Mouse (Mus musculus): ENCODE data around the gene Upf1. TPM values are rescaled to one million over a fixed set of nuclear protein-coding genes. Genes with fewer than 3 reads are reported as not detected.

Gene Upf1
- polyA plus RNA-seq (2015; fragmentation: Nextera tagmentation; extraction: Ambion mirVana): 8.7 and 10.5 TPM in 2 replicates

DNA sequence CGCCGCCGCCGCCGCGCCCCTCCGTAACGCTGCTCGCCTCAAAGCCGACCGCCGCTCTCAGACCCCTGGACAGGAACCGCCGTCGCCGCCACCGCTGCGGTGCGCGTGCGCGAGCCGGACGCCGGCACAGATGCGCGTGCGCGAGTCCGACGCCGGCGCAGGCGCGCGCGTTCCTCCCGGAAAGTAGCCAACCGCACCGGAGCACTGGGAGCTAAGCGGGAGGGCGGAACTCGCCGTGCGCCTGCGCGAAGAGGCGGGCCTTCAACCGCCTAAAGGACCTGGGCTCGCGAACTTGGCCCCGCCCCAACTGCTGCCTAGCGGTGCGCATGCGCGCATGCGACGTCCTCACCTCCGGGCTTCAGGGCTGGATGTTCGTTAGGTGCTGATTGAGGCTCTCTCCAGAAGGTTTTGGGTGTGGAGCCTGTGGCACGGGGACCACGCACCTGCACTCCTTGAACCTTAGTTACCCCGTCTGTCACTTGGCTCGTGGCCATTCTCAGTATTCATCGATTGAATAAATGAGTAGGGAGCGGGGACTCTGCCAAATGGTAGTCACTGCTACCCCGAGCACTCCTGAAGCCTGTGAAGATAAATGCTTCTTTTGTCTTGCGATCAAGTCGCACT lies at the start of gene Upf1:
TSS of gene Upf1 (minus strand) at position 85 of the 624 bp plus-strand sequence.
- Histone ChIP-seq H3K4me3 (ENCODE audit: low read length) (peak within 1 kb of the TSS; percentile 99), H3K36me3 (ENCODE audit: control insufficient read depth, insufficient read depth, low read length) (no peaks in the 10 kb centered on the region), H3K9me3 (ENCODE audit: control insufficient read depth, low read length) (no peaks in the 10 kb centered on the region), H3K4me2 (ENCODE audit: low read depth, low read length) (peak within 1 kb of the TSS; percentile 86), H3K27ac (ENCODE audit: low read length) (peak within 1 kb of the TSS; percentile 90), H3K4me1 (replicated peaks; ENCODE audit: control insufficient read depth, insufficient read depth, low read length) (peaks cover 30% of the 10 kb centered on the region), H3K27me3 (ENCODE audit: control insufficient read depth, insufficient read depth, low read depth, low read length) (no peaks in the 10 kb centered on the region), H3K9ac (ENCODE audit: low read length) (peak within 1 kb of the TSS; percentile 99)
- WGBS: under 1% methylated on average over 46 of the region's 69 CpGs
- peak; percentile 94 for ATAC-seq (ENCODE audit: low read depth)

GRCm38 (mm10) chr8:70397611-70398563 lies 44.8 kb upstream of the Upf1 start:
- no peak for ATAC-seq (ENCODE audit: low read depth)
- Histone ChIP-seq H3K4me2 (ENCODE audit: low read depth, low read length) (no peak overlapping the region), H3K4me1 (replicated peaks; ENCODE audit: control insufficient read depth, insufficient read depth, low read length) (no peaks in the 10 kb centered on the region), H3K27me3 (ENCODE audit: control insufficient read depth, insufficient read depth, low read depth, low read length) (no peaks in the 10 kb centered on the region), H3K9me3 (ENCODE audit: control insufficient read depth, low read length) (no peaks in the 10 kb centered on the region), H3K9ac (ENCODE audit: low read length) (no peak overlapping the region), H3K36me3 (ENCODE audit: control insufficient read depth, insufficient read depth, low read length) (no peaks in the 10 kb centered on the region; the same call in 1 of the 2 replicates), H3K27ac (ENCODE audit: low read length) (no peak overlapping the region), H3K4me3 (ENCODE audit: low read length) (no peak overlapping the region)
- WGBS: 85% methylated on average over 16 of the region's 16 CpGs

DNA sequence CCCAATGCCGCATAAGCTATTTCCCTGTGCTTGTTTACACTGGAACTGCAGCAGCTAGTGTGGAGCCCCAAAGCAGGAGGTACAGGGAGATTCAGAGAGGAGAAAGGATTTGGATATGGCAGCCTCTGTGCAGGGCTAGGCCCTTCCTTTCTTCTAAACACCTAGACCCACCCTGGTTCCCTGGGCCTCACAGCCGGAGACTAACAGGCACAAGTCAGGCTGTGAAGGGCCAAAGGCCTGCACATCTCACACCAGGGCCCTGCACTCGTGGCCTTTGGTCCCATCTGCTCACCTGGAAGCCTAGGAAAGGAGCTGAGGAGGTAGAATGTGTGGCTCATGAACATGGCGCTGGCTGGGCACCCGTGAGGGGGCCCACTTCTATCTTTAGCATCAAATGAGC lies 43.1 kb upstream of the Upf1 start:
- Histone ChIP-seq H3K36me3 (ENCODE audit: control insufficient read depth, insufficient read depth, low read length) (0 out of 2 replicates have a peak, but pooled peaks cover 3% of the 10 kb centered on the region), H3K27ac (ENCODE audit: low read length) (no peak overlapping the region), H3K4me2 (ENCODE audit: low read depth, low read length) (no peak overlapping the region), H3K9me3 (ENCODE audit: control insufficient read depth, low read length) (no peaks in the 10 kb centered on the region), H3K27me3 (ENCODE audit: control insufficient read depth, insufficient read depth, low read depth, low read length) (no peaks in the 10 kb centered on the region), H3K4me3 (ENCODE audit: low read length) (no peak overlapping the region), H3K9ac (ENCODE audit: low read length) (no peak overlapping the region), H3K4me1 (replicated peaks; ENCODE audit: control insufficient read depth, insufficient read depth, low read length) (no peaks in the 10 kb centered on the region)
- WGBS: 80% methylated on average over 5 of the region's 5 CpGs
- ATAC-seq (ENCODE audit: low read depth): no peak

DNA sequence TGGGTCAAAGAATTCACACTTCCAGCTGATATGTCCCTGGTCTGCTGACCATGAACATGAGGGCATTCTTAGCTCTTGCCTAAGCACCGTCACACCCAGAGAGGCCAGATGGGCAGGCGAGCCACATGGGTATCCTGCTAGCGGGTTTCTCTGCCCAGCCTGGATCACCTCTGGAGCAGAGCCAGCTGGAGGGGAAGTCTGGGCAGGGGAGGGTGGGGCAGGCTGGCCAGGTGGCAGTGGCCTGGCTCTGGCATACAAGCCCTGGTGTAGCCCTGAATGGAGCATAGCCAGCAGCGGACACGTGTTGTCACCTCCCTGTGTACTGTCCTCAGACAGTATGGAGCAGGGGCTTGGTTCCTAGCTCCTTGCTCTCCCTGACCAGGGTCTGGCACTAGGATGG lies 42.6 kb upstream of the Upf1 start:
- ATAC-seq (ENCODE audit: low read depth): no peak
- Histone ChIP-seq H3K4me1 (replicated peaks; ENCODE audit: control insufficient read depth, insufficient read depth, low read length) (no peaks in the 10 kb centered on the region), H3K27me3 (ENCODE audit: control insufficient read depth, insufficient read depth, low read depth, low read length) (no peaks in the 10 kb centered on the region), H3K27ac (ENCODE audit: low read length) (no peak overlapping the region), H3K9me3 (ENCODE audit: control insufficient read depth, low read length) (no peaks in the 10 kb centered on the region), H3K4me2 (ENCODE audit: low read depth, low read length) (no peak overlapping the region), H3K36me3 (ENCODE audit: control insufficient read depth, insufficient read depth, low read length) (0 out of 2 replicates have a peak, but pooled peaks cover 6% of the 10 kb centered on the region), H3K9ac (ENCODE audit: low read length) (no peak overlapping the region), H3K4me3 (ENCODE audit: low read length) (no peak overlapping the region)
- 67% methylated on average over 5 of the region's 5 CpGs for WGBS

GRCm38 (mm10) chr8:70394269-70394998 lies 41.4 kb upstream of the Upf1 start:
- Histone ChIP-seq H3K27ac (ENCODE audit: low read length) (no peak overlapping the region), H3K27me3 (ENCODE audit: control insufficient read depth, insufficient read depth, low read depth, low read length) (no peaks in the 10 kb centered on the region), H3K36me3 (ENCODE audit: control insufficient read depth, insufficient read depth, low read length) (0 out of 2 replicates have a peak, but pooled peaks cover 6% of the 10 kb centered on the region), H3K4me1 (replicated peaks; ENCODE audit: control insufficient read depth, insufficient read depth, low read length) (no peaks in the 10 kb centered on the region), H3K9me3 (ENCODE audit: control insufficient read depth, low read length) (no peaks in the 10 kb centered on the region), H3K9ac (ENCODE audit: low read length) (no peak overlapping the region), H3K4me2 (ENCODE audit: low read depth, low read length) (no peak overlapping the region), H3K4me3 (ENCODE audit: low read length) (no peak overlapping the region)
- ATAC-seq (ENCODE audit: low read depth): no peak
- 81% methylated on average over 8 of the region's 8 CpGs for WGBS

DNA sequence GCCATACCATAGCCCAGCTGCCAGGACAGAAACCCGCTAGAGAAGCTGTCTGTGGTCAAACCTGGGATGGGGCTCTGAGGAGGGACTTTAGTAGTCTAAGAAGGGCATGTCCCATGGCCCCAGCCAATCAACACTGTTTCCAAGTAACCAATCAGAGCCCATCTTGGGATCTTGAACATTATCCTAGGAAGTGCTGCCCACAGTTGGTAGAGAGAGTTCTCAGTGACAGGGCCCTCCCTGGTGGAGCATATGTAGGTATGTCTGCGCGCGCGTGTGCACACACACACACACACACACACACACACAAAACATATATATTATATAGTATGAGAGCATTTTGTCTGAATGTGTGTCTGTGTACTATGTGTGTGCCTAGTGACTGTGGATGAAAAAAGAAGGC lies 40.0 kb upstream of the Upf1 start:
- H3K27me3 ChIP-seq (ENCODE audit: control insufficient read depth, insufficient read depth, low read depth, low read length): no peaks in the 10 kb centered on the region
- ATAC-seq (ENCODE audit: low read depth): no peak
- no peak overlapping the region for H3K27ac ChIP-seq (ENCODE audit: low read length)

DNA sequence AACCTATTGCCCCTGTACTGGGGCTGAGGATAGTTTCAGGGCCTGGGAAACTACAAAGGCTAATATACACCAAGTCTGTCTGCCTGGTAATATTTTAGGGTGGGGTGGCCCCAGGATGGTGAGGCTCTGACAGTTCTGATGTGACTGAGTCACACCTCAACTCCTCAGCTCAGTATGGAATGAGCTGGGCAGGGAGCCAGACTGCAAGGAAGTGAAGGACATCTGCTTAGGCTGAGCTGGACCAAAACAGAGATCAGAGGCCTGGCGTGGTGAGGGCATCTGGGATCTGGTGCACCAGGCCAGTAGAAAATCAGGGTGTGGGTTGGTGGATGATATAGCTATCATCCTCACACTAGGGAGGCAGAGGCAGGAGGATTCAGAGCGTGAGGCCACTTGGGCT lies 36.6 kb upstream of the Upf1 start:
- H3K4me2 ChIP-seq (ENCODE audit: low read depth, low read length): no peak overlapping the region
- peaks cover 15% of the 10 kb centered on the region for H3K36me3 ChIP-seq (ENCODE audit: control insufficient read depth, insufficient read depth, low read length)
- no peak overlapping the region for H3K27ac ChIP-seq (ENCODE audit: low read length)
- no peak overlapping the region for H3K4me3 ChIP-seq (ENCODE audit: low read length)
- WGBS: 78% methylated on average over 2 of the region's 2 CpGs
- no peaks in the 10 kb centered on the region for H3K4me1 ChIP-seq (replicated peaks; ENCODE audit: control insufficient read depth, insufficient read depth, low read length)
- H3K9ac ChIP-seq (ENCODE audit: low read length): no peak overlapping the region
- no peaks in the 10 kb centered on the region for H3K27me3 ChIP-seq (ENCODE audit: control insufficient read depth, insufficient read depth, low read depth, low read length)
- no peak for ATAC-seq (ENCODE audit: low read depth)
- H3K9me3 ChIP-seq (ENCODE audit: control insufficient read depth, low read length): no peaks in the 10 kb centered on the region

More for the DNA sequence above, 40.0 kb upstream of the Upf1 start:
- Histone ChIP-seq H3K4me1 (replicated peaks; ENCODE audit: control insufficient read depth, insufficient read depth, low read length) (no peaks in the 10 kb centered on the region), H3K4me2 (ENCODE audit: low read depth, low read length) (no peak overlapping the region), H3K9ac (ENCODE audit: low read length) (no peak overlapping the region), H3K9me3 (ENCODE audit: control insufficient read depth, low read length) (no peaks in the 10 kb centered on the region), H3K4me3 (ENCODE audit: low read length) (no peak overlapping the region), H3K36me3 (ENCODE audit: control insufficient read depth, insufficient read depth, low read length) (peaks cover 8% of the 10 kb centered on the region; the same call in 1 of the 2 replicates)
- 80% methylated on average over 5 of the region's 5 CpGs for WGBS

DNA sequence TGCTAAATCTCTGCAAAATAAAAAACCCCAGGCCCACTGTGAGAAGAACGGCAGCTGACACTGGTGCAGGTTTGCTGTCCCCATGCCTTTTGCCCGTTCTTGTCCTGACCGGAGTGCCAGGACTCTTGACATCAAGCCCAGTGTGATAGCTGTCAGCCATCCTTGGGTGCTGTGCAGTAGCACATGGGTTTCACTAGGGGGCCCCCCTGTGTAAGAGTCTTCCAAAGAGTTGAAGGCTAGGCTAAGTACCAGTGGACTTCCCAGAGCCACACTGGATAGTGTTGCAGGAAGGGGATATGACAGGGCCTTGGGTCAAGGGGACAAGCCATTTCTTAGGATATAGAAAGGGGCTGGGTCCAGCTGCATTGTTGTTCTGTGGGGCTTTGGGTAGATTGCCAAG lies 30.2 kb upstream of the Upf1 start:
- 35% methylated on average over 3 of the region's 3 CpGs for WGBS
- Histone ChIP-seq H3K27me3 (ENCODE audit: control insufficient read depth, insufficient read depth, low read depth, low read length) (peaks cover 2% of the 10 kb centered on the region; the same call in 1 of the 2 replicates), H3K4me2 (ENCODE audit: low read depth, low read length) (no peak overlapping the region), H3K9me3 (ENCODE audit: control insufficient read depth, low read length) (no peaks in the 10 kb centered on the region), H3K9ac (ENCODE audit: low read length) (no peak overlapping the region), H3K27ac (ENCODE audit: low read length) (no peak overlapping the region), H3K4me3 (ENCODE audit: low read length) (no peak overlapping the region), H3K4me1 (replicated peaks; ENCODE audit: control insufficient read depth, insufficient read depth, low read length) (no peaks in the 10 kb centered on the region), H3K36me3 (ENCODE audit: control insufficient read depth, insufficient read depth, low read length) (peaks cover 7% of the 10 kb centered on the region; the same call in 1 of the 2 replicates)
- peak; percentile 69 for ATAC-seq (ENCODE audit: low read depth)

GRCm38 (mm10) chr8:70380069-70380468 lies 27.0 kb upstream of the Upf1 start:
- H3K4me1 ChIP-seq (replicated peaks; ENCODE audit: control insufficient read depth, insufficient read depth, low read length): peaks cover 13% of the 10 kb centered on the region
- peaks cover 31% of the 10 kb centered on the region for H3K27me3 ChIP-seq (ENCODE audit: control insufficient read depth, insufficient read depth, low read depth, low read length)
- H3K36me3 ChIP-seq (ENCODE audit: control insufficient read depth, insufficient read depth, low read length): no peaks in the 10 kb centered on the region
- no peaks in the 10 kb centered on the region for H3K9me3 ChIP-seq (ENCODE audit: control insufficient read depth, low read length)
- no peak overlapping the region for H3K27ac ChIP-seq (ENCODE audit: low read length)
- H3K9ac ChIP-seq (ENCODE audit: low read length): no peak overlapping the region
- H3K4me3 ChIP-seq (ENCODE audit: low read length): no peak overlapping the region
- ATAC-seq (ENCODE audit: low read depth): no peak
- H3K4me2 ChIP-seq (ENCODE audit: low read depth, low read length): no peak overlapping the region
- WGBS: 73% methylated on average over 12 of the region's 12 CpGs
